Mouse (Mus musculus) small intestine, adult 2 months (tissue): ENCODE results near the gene Atp6v0b. TPM values are rescaled to one million over a fixed set of nuclear protein-coding genes. Genes with fewer than 3 reads are reported as not detected.

Experiments
- H3K27ac ChIP-seq: fragments of 200-500 bp; 2 replicates; pipeline ENCODE4 v1.5.1; 2012; ENCODE audit warnings: low read depth, low read length, control low read depth, inconsistent platforms; ENCODE audit not compliant: insufficient read depth
- H3K27me3 ChIP-seq: fragments of 200-500 bp; 2 replicates; pipeline ENCODE4 v1.6.1; 2012; ENCODE audit warnings: mild to moderate bottlenecking, moderate library complexity, low read length, inconsistent platforms; ENCODE audit not compliant: control insufficient read depth, insufficient read depth
- H3K36me3 ChIP-seq: fragments of 200-500 bp; 2 replicates; pipeline ENCODE4 v1.6.1; 2012; ENCODE audit warnings: mild to moderate bottlenecking, low read length, control low read depth, inconsistent platforms; ENCODE audit not compliant: control insufficient read depth, insufficient read depth
- H3K4me1 ChIP-seq: fragments of 200-500 bp; 2 replicates; pipeline ENCODE4 v1.6.1; 2012; ENCODE audit warnings: low read length, inconsistent platforms, mixed read lengths; ENCODE audit not compliant: control insufficient read depth, insufficient read depth, insufficient read length
- H3K4me3 ChIP-seq: fragments of 200-500 bp; 2 replicates; pipeline ENCODE4 v1.5.1; 2012; ENCODE audit warnings: low read depth, mild to moderate bottlenecking, control low read depth, inconsistent platforms, low read length, moderate library complexity
- CTCF ChIP-seq: fragments of 200-500 bp; IDR thresholded peaks from 2 replicates; pipeline ENCODE4 v1.5.1; 2012; ENCODE audit warnings: low read depth, mild to moderate bottlenecking, control low read depth, inconsistent platforms, low read length, moderate library complexity, mixed read lengths; ENCODE audit not compliant: insufficient replicate concordance, insufficient read length; ENCODE audit errors: extremely low read depth
- POLR2A ChIP-seq: fragments of 200-500 bp; IDR thresholded peaks from 2 replicates; pipeline ENCODE4 v1.6.1; 2012; ENCODE audit warnings: low read depth, mild to moderate bottlenecking, control low read depth, inconsistent platforms, low read length, moderate library complexity
- WGBS: fragments of 180-500 bp; shearing (Covaris S2); methylation state at CpG from one replicate; pipeline ENCODE4 v1.1.7; 2018; 5-methylcytosine and 5-hydroxymethylcytosine counted together
- polyA plus RNA-seq: library from polyadenylated mRNA; depleted of rRNA; stranded (reverse); fragments of >200 nt; gene quantifications from 2 replicates; pipeline ENCODE4 v1.2.3, GENCODE M21; 2012

Gene Atp6v0b
- polyA plus RNA-seq, 1 experiment: 435 TPM

DNA sequence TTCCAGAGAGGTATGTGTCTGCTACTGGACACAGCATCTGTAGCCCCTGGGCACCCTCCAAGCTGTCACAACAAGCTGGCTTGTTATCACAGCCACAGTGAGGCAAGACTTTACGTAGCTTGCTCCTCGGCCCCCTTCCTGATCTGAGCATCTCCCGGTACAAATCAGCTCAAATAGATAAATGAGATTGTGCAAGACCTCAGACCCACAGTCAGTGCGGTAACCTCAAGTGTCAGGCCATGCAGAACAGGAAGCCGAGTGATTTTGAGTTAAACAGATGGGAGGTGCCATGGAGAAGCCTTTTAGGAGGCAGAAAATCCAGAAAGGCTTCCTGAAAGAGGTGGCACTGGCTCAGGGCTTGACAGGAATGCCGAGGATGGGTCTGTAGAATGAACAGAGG is 20.1 kb downstream of the Atp6v0b start:
- no peak for TF ChIP-seq CTCF
- no peak for TF ChIP-seq POLR2A
- peaks cover 9% of the 10 kb centered on the region for H3K4me1 ChIP-seq
- H3K4me3 ChIP-seq: no peak overlapping the region
- H3K36me3 ChIP-seq: no peaks in the 10 kb centered on the region
- WGBS: 77% methylated on average over 6 of the region's 6 CpGs
- H3K27ac ChIP-seq: no peak overlapping the region
- no peaks in the 10 kb centered on the region for H3K27me3 ChIP-seq

DNA sequence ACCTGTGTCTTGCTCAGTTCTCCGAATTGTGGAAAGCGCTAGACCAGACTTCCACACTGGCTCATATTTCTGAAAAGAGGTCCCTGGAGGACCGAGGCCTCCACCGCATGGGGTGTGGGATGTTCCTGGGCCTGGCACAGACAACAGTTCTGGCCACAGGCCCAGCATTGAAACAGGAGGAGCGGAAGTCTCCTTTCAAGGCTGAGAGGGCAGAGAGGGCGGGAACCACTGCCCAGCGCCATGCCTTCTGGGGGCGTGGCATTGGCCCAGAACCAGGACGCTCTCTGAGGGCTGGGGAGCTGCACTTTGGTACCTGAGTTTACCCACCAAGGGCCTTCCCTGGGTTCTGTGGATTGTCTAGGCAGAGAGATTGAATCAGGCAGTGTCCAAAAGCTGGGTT is 21.1 kb downstream of the Atp6v0b start:
- H3K4me1 ChIP-seq: peaks cover 9% of the 10 kb centered on the region
- 26% methylated on average over 9 of the region's 9 CpGs for WGBS
- no peaks in the 10 kb centered on the region for H3K36me3 ChIP-seq
- H3K27me3 ChIP-seq: no peaks in the 10 kb centered on the region
- no peak overlapping the region for H3K4me3 ChIP-seq
- H3K27ac ChIP-seq: no peak overlapping the region
- no peak for TF ChIP-seq POLR2A
- no peak for TF ChIP-seq CTCF

DNA sequence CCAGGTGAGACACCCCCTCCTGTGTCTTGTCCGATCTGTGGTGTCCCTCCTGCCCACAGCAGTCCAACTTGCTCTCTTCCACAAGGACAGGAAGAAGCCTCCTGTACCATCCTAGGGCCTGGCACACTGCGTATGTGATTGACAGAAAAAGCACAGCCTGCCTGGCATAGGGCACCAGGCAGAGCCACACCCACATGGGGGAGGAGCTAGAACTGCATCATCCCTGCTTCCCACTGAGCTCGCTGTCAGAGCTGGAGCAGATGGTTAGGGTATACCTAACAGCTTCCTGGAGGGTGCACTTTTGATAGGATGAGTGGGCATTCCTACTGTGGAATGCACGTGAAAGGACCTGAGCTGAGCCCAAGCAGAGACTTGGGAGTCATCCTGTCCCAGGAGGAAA is 24.3 kb downstream of the Atp6v0b start:
- WGBS: 56% methylated on average over 4 of the region's 4 CpGs
- H3K4me3 ChIP-seq: no peak overlapping the region
- no peaks in the 10 kb centered on the region for H3K36me3 ChIP-seq
- no peak overlapping the region for H3K27ac ChIP-seq
- TF ChIP-seq CTCF: no peak
- TF ChIP-seq POLR2A: no peak
- H3K27me3 ChIP-seq: no peaks in the 10 kb centered on the region
- peaks cover 19% of the 10 kb centered on the region for H3K4me1 ChIP-seq

DNA sequence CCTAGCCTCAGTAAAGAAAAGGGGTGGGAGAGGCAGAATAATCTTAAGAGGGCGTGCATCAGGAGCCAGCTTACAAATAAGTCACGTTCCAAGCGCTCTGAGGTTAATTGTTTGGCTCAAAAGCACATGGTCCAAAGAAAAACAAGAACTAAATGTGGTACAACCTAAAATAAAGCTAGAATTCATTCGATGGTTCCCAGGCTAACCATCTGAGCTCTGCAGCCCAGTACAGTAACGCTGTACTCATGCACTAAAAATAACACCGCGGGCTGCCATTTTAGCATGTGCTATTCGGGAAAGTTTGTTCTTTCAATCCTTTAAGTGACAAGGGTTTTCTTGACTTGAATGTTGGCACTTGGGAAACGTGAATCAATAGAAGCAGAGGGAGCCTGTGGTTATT is 26.6 kb downstream of the Atp6v0b start:
- Histone ChIP-seq H3K27me3 (no peaks in the 10 kb centered on the region), H3K4me3 (no peak overlapping the region), H3K36me3 (no peaks in the 10 kb centered on the region; the same call in 1 of the 2 replicates), H3K27ac (no peak overlapping the region), H3K4me1 (peaks cover 10% of the 10 kb centered on the region)
- TF ChIP-seq POLR2A (no peak), CTCF (no peak)
- WGBS: 83% methylated on average over 9 of the region's 9 CpGs

DNA sequence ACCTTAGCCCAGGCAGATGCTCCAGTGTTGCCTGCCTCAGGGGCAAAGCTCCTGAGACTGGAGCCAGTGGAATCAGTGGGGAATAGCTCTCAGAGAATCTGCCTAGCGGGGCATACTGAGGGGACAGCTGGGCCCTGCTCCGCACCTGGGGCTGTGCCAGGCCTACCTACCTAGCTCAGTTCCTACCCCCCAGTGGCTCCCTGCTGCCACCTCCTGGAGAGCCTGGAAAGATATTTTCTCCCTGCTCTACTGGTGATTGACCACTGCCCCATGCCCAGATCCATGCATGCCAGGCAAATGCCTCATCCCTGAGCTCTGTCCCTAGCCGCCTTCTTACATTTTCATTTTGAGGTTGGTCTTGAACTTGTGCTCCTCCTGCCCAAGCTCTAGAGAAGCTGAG is 28.3 kb downstream of the Atp6v0b start:
- H3K27me3 ChIP-seq: no peaks in the 10 kb centered on the region
- 52% methylated on average over 3 of the region's 3 CpGs for WGBS
- peaks cover 10% of the 10 kb centered on the region for H3K4me1 ChIP-seq
- no peak overlapping the region for H3K27ac ChIP-seq
- H3K36me3 ChIP-seq: no peaks in the 10 kb centered on the region; the same call in 1 of the 2 replicates
- TF ChIP-seq CTCF (peak; percentile 64; the same call in 1 of the 2 replicates), POLR2A (no peak)
- H3K4me3 ChIP-seq: no peak overlapping the region

DNA sequence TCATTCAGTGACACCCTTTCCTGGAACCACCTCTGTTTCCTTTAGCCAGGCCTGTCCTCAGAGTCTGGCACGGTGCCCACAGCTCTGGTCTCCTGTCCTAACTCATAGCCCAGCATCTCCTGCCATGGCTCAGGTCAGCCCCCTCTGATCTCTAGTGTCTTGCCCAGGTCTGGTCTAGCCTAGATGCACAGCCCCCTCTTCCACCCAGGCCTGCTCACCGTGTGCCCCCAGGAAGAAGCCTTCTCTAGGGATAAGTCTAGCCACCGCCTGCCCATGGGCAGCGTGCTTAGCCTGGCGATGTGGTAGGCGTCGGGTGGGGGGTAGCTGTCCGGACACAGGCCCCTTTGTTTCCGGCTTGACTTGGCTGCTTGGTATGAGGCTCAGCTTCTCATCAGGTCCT is 32.0 kb downstream of the Atp6v0b start:
- WGBS: 91% methylated on average over 9 of the region's 9 CpGs
- H3K27ac ChIP-seq: no peak overlapping the region
- H3K4me3 ChIP-seq: no peak overlapping the region

DNA sequence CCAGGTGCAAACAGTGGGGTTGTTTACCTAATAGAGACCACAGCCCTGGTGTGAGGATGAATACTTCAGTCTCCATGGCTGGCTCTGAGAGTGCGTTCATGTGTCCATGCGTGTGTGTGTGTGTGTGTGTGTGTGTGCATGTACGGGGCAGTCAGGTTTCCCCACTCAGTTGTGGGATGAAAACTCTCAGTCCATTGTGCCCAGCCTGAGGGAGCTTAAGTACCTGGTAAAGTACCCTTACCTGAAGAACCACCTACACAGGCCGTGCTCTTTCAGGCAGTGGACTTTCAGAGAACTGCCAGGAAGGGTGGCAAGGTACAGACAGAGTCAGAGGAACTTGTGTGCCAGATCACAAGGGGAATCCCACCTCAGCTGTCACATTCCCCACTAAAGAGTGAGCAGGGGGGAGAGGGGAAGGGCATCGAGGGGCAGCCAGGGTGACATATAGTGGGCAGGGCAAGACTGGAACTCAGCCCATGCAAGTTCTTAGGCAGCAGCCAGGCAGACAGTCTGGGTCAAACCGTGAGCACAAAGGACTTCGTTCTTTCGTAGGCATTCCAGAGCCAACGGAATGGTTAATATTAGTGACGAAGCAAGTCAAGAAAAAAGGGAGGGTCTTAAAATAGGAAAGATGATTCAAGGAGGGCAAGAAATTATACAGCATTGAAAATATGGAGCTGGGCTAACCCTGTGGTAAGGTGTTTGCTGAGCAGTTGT is 34.8 kb downstream of the Atp6v0b start:
- no peaks in the 10 kb centered on the region for H3K27me3 ChIP-seq
- 0 out of 2 replicates have a peak, but pooled peaks cover 2% of the 10 kb centered on the region for H3K4me1 ChIP-seq
- no peak overlapping the region for H3K27ac ChIP-seq
- H3K4me3 ChIP-seq: no peak overlapping the region
- WGBS: 69% methylated on average over 10 of the region's 10 CpGs
- no peaks in the 10 kb centered on the region; the same call in 1 of the 2 replicates for H3K36me3 ChIP-seq
- TF ChIP-seq POLR2A: no peak
- TF ChIP-seq CTCF: no peak

More for the DNA sequence above, 32.0 kb downstream of the Atp6v0b start:
- TF ChIP-seq POLR2A: no peak
- TF ChIP-seq CTCF: no peak
- Histone ChIP-seq H3K4me1 (peaks cover 11% of the 10 kb centered on the region), H3K36me3 (no peaks in the 10 kb centered on the region; the same call in 1 of the 2 replicates), H3K27me3 (no peaks in the 10 kb centered on the region)
